Mouse (Mus musculus): Measurements from ENCODE around the gene Ssbp4. TPM values are rescaled to one million over a fixed set of nuclear protein-coding genes. Genes with fewer than 3 reads are reported as not detected.

Gene Ssbp4
- polyA plus RNA-seq, 1 experiment from 2014 or later, result 173 TPM

GRCm38 (mm10) chr8:70648921-70649320 is 40.2 kb upstream of the Ssbp4 start:
- 60% methylated on average over 3 of the region's 3 CpGs for WGBS
- no peak for ATAC-seq (ENCODE audit: low FRiP score)
- H3K4me1 ChIP-seq (replicated peaks; ENCODE audit: control insufficient read depth, insufficient read depth, low read length), result peaks cover 10% of the 10 kb centered on the region; the same call in 1 of the 2 replicates

GRCm38 (mm10) chr8:70648164-70648442 is 39.4 kb upstream of the Ssbp4 start:
- 39% methylated on average over 1 of the region's 1 CpGs for WGBS
- Histone ChIP-seq H3K27ac (no peak overlapping the region), H3K36me3 (replicated peaks; ENCODE audit: control insufficient read depth, insufficient read depth) (peaks cover 22% of the 10 kb centered on the region), H3K27me3 (ENCODE audit: control insufficient read depth, insufficient read depth, low read length) (no peaks in the 10 kb centered on the region), H3K4me1 (replicated peaks; ENCODE audit: control insufficient read depth, insufficient read depth, low read length) (peaks cover 10% of the 10 kb centered on the region; the same call in 1 of the 2 replicates), H3K9ac (no peak overlapping the region), H3K4me2 (replicated peaks) (no peak overlapping the region), H3K9me3 (ENCODE audit: control insufficient read depth, low read length) (no peaks in the 10 kb centered on the region), H3K4me3 (replicated peaks; ENCODE audit: low read length) (no peak overlapping the region)
- ATAC-seq (ENCODE audit: low FRiP score) (no peak), DNase-seq (ENCODE audit: low spot score) (no peak)

More at GRCm38 (mm10) chr8:70648921-70649320, 40.2 kb upstream of the Ssbp4 start:
- Histone ChIP-seq H3K9ac (no peak overlapping the region), H3K27me3 (ENCODE audit: control insufficient read depth, insufficient read depth, low read length) (no peaks in the 10 kb centered on the region), H3K9me3 (ENCODE audit: control insufficient read depth, low read length) (no peaks in the 10 kb centered on the region), H3K27ac (peak overlapping the region; percentile 40; the same call in 1 of the 2 replicates), H3K4me2 (replicated peaks) (no peak overlapping the region), H3K36me3 (replicated peaks; ENCODE audit: control insufficient read depth, insufficient read depth) (peaks cover 22% of the 10 kb centered on the region), H3K4me3 (replicated peaks; ENCODE audit: low read length) (no peak overlapping the region)
- DNase-seq (ENCODE audit: low spot score), result no peak

- H3K36me3 ChIP-seq (replicated peaks; ENCODE audit: control insufficient read depth, insufficient read depth), result peaks cover 22% of the 10 kb centered on the region
- H3K4me2 ChIP-seq (replicated peaks), result no peak overlapping the region
- H3K9me3 ChIP-seq (ENCODE audit: control insufficient read depth, low read length), result no peaks in the 10 kb centered on the region
- DNase-seq (ENCODE audit: low spot score), result no peak
- no peak for ATAC-seq (ENCODE audit: low FRiP score)
- no peak overlapping the region for H3K4me3 ChIP-seq (replicated peaks; ENCODE audit: low read length)
- peak overlapping the region; percentile 23; the same call in 1 of the 2 replicates for H3K27ac ChIP-seq
- no peak overlapping the region for H3K9ac ChIP-seq
- no peaks in the 10 kb centered on the region for H3K27me3 ChIP-seq (ENCODE audit: control insufficient read depth, insufficient read depth, low read length)
- peaks cover 10% of the 10 kb centered on the region; the same call in 1 of the 2 replicates for H3K4me1 ChIP-seq (replicated peaks; ENCODE audit: control insufficient read depth, insufficient read depth, low read length)
- WGBS, result 42% methylated on average over 8 of the region's 8 CpGs
These were observed 38.9 kb upstream of the Ssbp4 start for GRCm38 (mm10) chr8:70647343-70648163.

- peaks cover 10% of the 10 kb centered on the region; the same call in 1 of the 2 replicates for H3K4me1 ChIP-seq (replicated peaks; ENCODE audit: control insufficient read depth, insufficient read depth, low read length)
- H3K9ac ChIP-seq, result no peak overlapping the region
- H3K27me3 ChIP-seq (ENCODE audit: control insufficient read depth, insufficient read depth, low read length), result no peaks in the 10 kb centered on the region
These were observed 38.1 kb upstream of the Ssbp4 start for GRCm38 (mm10) chr8:70646775-70647174.

GRCm38 (mm10) chr8:70646369-70646768 is 37.7 kb upstream of the Ssbp4 start:
- WGBS, result 79% methylated on average over 6 of the region's 6 CpGs

More at GRCm38 (mm10) chr8:70646775-70647174, 38.1 kb upstream of the Ssbp4 start:
- Histone ChIP-seq H3K36me3 (replicated peaks; ENCODE audit: control insufficient read depth, insufficient read depth) (peaks cover 16% of the 10 kb centered on the region), H3K4me2 (replicated peaks) (no peak overlapping the region), H3K9me3 (ENCODE audit: control insufficient read depth, low read length) (no peaks in the 10 kb centered on the region), H3K4me3 (replicated peaks; ENCODE audit: low read length) (no peak overlapping the region), H3K27ac (peak overlapping the region; percentile 23; the same call in 1 of the 2 replicates)
- ATAC-seq (ENCODE audit: low FRiP score) (no peak), DNase-seq (ENCODE audit: low spot score) (no peak)

GRCm38 (mm10) chr8:70645501-70646224 is 37.0 kb upstream of the Ssbp4 start:
- Histone ChIP-seq H3K9me3 (ENCODE audit: control insufficient read depth, low read length) (no peaks in the 10 kb centered on the region), H3K27ac (no peak overlapping the region), H3K27me3 (ENCODE audit: control insufficient read depth, insufficient read depth, low read length) (no peaks in the 10 kb centered on the region), H3K4me3 (replicated peaks; ENCODE audit: low read length) (no peak overlapping the region), H3K9ac (no peak overlapping the region), H3K4me2 (replicated peaks) (no peak overlapping the region), H3K4me1 (replicated peaks; ENCODE audit: control insufficient read depth, insufficient read depth, low read length) (peaks cover 10% of the 10 kb centered on the region; the same call in 1 of the 2 replicates), H3K36me3 (replicated peaks; ENCODE audit: control insufficient read depth, insufficient read depth) (peaks cover 8% of the 10 kb centered on the region)
- DNase-seq (ENCODE audit: low spot score), result no peak
- no peak for ATAC-seq (ENCODE audit: low FRiP score)
- WGBS, result 59% methylated on average over 17 of the region's 17 CpGs

More at GRCm38 (mm10) chr8:70646369-70646768, 37.7 kb upstream of the Ssbp4 start:
- Histone ChIP-seq H3K4me1 (replicated peaks; ENCODE audit: control insufficient read depth, insufficient read depth, low read length) (peaks cover 10% of the 10 kb centered on the region; the same call in 1 of the 2 replicates), H3K9ac (no peak overlapping the region), H3K4me2 (replicated peaks) (no peak overlapping the region), H3K27me3 (ENCODE audit: control insufficient read depth, insufficient read depth, low read length) (no peaks in the 10 kb centered on the region), H3K36me3 (replicated peaks; ENCODE audit: control insufficient read depth, insufficient read depth) (peaks cover 14% of the 10 kb centered on the region), H3K27ac (no peak overlapping the region), H3K9me3 (ENCODE audit: control insufficient read depth, low read length) (no peaks in the 10 kb centered on the region), H3K4me3 (replicated peaks; ENCODE audit: low read length) (no peak overlapping the region)
- no peak for ATAC-seq (ENCODE audit: low FRiP score)
- DNase-seq (ENCODE audit: low spot score), result no peak

GRCm38 (mm10) chr8:70644065-70644464 is 35.4 kb upstream of the Ssbp4 start:
- Histone ChIP-seq H3K9me3 (ENCODE audit: control insufficient read depth, low read length) (no peaks in the 10 kb centered on the region), H3K27ac (no peak overlapping the region), H3K9ac (no peak overlapping the region), H3K27me3 (ENCODE audit: control insufficient read depth, insufficient read depth, low read length) (no peaks in the 10 kb centered on the region), H3K4me1 (replicated peaks; ENCODE audit: control insufficient read depth, insufficient read depth, low read length) (peaks cover 4% of the 10 kb centered on the region; the same call in 1 of the 2 replicates), H3K4me2 (replicated peaks) (no peak overlapping the region), H3K36me3 (replicated peaks; ENCODE audit: control insufficient read depth, insufficient read depth) (no peaks in the 10 kb centered on the region), H3K4me3 (replicated peaks; ENCODE audit: low read length) (no peak overlapping the region)
- DNase-seq (ENCODE audit: low spot score), result no peak
- 88% methylated on average over 2 of the region's 2 CpGs for WGBS
- ATAC-seq (ENCODE audit: low FRiP score), result no peak

GRCm38 (mm10) chr8:70643019-70643418 is 34.3 kb upstream of the Ssbp4 start:
- DNase-seq (ENCODE audit: low spot score), result no peak
- no peak for ATAC-seq (ENCODE audit: low FRiP score)
- Histone ChIP-seq H3K4me1 (replicated peaks; ENCODE audit: control insufficient read depth, insufficient read depth, low read length) (no peaks in the 10 kb centered on the region; the same call in 1 of the 2 replicates), H3K4me2 (replicated peaks) (no peak overlapping the region), H3K9me3 (ENCODE audit: control insufficient read depth, low read length) (no peaks in the 10 kb centered on the region), H3K27ac (no peak overlapping the region), H3K4me3 (replicated peaks; ENCODE audit: low read length) (no peak overlapping the region), H3K27me3 (ENCODE audit: control insufficient read depth, insufficient read depth, low read length) (no peaks in the 10 kb centered on the region), H3K9ac (no peak overlapping the region), H3K36me3 (replicated peaks; ENCODE audit: control insufficient read depth, insufficient read depth) (no peaks in the 10 kb centered on the region)
- WGBS, result 71% methylated on average over 3 of the region's 3 CpGs

- 72% methylated on average over 9 of the region's 9 CpGs for WGBS
These were observed 30.1 kb upstream of the Ssbp4 start for GRCm38 (mm10) chr8:70638752-70639151.

More at GRCm38 (mm10) chr8:70638752-70639151, 30.1 kb upstream of the Ssbp4 start:
- H3K36me3 ChIP-seq (replicated peaks; ENCODE audit: control insufficient read depth, insufficient read depth), result no peaks in the 10 kb centered on the region
- H3K27ac ChIP-seq, result no peak overlapping the region
- no peak for ATAC-seq (ENCODE audit: low FRiP score)
- no peaks in the 10 kb centered on the region for H3K27me3 ChIP-seq (ENCODE audit: control insufficient read depth, insufficient read depth, low read length)
- DNase-seq (ENCODE audit: low spot score), result no peak
- H3K9ac ChIP-seq, result no peak overlapping the region
- H3K4me1 ChIP-seq (replicated peaks; ENCODE audit: control insufficient read depth, insufficient read depth, low read length), result no peaks in the 10 kb centered on the region
- no peak overlapping the region for H3K4me2 ChIP-seq (replicated peaks)
- no peaks in the 10 kb centered on the region for H3K9me3 ChIP-seq (ENCODE audit: control insufficient read depth, low read length)
- no peak overlapping the region for H3K4me3 ChIP-seq (replicated peaks; ENCODE audit: low read length)

All from hindbrain, embryonic 14.5 days (tissue).